Mouse (Mus musculus): Measurements from ENCODE around the gene Cmas. TPM values are rescaled to one million over a fixed set of nuclear protein-coding genes. Genes with fewer than 3 reads are reported as not detected.

The Cmas gene
- total and polyA plus RNA-seq, 3 experiments: 11.7 to 35.9 (median 35.0) TPM

- intact Hi-C loops (cut with DNase I): no loop called here
- no peak overlapping the region for H3K27ac ChIP-seq
- H3K9ac ChIP-seq (ENCODE audit: low read depth, low read length): no peak overlapping the region
- DNase-seq: no peak
- H3K36me3 ChIP-seq (ENCODE audit: control insufficient read depth, insufficient read depth, low read length): no peaks in the 10 kb centered on the region
- WGBS: 76% methylated on average over 15 of the region's 15 CpGs
- no peaks in the 10 kb centered on the region for H3K4me1 ChIP-seq (ENCODE audit: control insufficient read depth, insufficient read depth, low read length)
- TF ChIP-seq EP300 (IDR thresholded peaks at IDR 0.05; ENCODE audit: insufficient read depth, low read depth, low read length): no peak
- no peak for TF ChIP-seq CTCF (IDR thresholded peaks at IDR 0.05)
- TF ChIP-seq POLR2A (IDR thresholded peaks at IDR 0.05; ENCODE audit: insufficient read depth, low read depth, low read length): no peak
- H3K4me3 ChIP-seq: no peak overlapping the region
- H3K27me3 ChIP-seq (ENCODE audit: control insufficient read depth, insufficient read depth, low read length): no peaks in the 10 kb centered on the region
- no peaks in the 10 kb centered on the region for H3K79me2 ChIP-seq (replicated peaks; ENCODE audit: control insufficient read depth, insufficient read depth, low read length)
Measured at GRCm38 (mm10) chr6:142795655-142796441, 39.4 kb downstream of the Cmas start.

GRCm38 (mm10) chr6:142797996-142798395, 41.5 kb downstream of the Cmas start:
- DNase-seq: no peak
- H3K9ac ChIP-seq (ENCODE audit: low read depth, low read length): no peak overlapping the region
- intact Hi-C loops (cut with DNase I): no loop called here
- no peaks in the 10 kb centered on the region for H3K79me2 ChIP-seq (replicated peaks; ENCODE audit: control insufficient read depth, insufficient read depth, low read length)
- H3K4me1 ChIP-seq (ENCODE audit: control insufficient read depth, insufficient read depth, low read length): no peaks in the 10 kb centered on the region
- H3K36me3 ChIP-seq (ENCODE audit: control insufficient read depth, insufficient read depth, low read length): no peaks in the 10 kb centered on the region
- TF ChIP-seq CTCF (IDR thresholded peaks at IDR 0.05) (no peak), EP300 (IDR thresholded peaks at IDR 0.05; ENCODE audit: insufficient read depth, low read depth, low read length) (no peak)
- H3K27me3 ChIP-seq (ENCODE audit: control insufficient read depth, insufficient read depth, low read length): no peaks in the 10 kb centered on the region
- 74% methylated on average over 1 of the region's 1 CpGs for WGBS
- H3K27ac ChIP-seq: no peak overlapping the region
- H3K4me3 ChIP-seq: no peak overlapping the region

GRCm38 (mm10) chr6:142798837-142799236, 42.4 kb downstream of the Cmas start:
- TF ChIP-seq POLR2A (IDR thresholded peaks at IDR 0.05; ENCODE audit: insufficient read depth, low read depth, low read length): no peak
- TF ChIP-seq EP300 (IDR thresholded peaks at IDR 0.05; ENCODE audit: insufficient read depth, low read depth, low read length): no peak
- TF ChIP-seq CTCF (IDR thresholded peaks at IDR 0.05): no peak

GRCm38 (mm10) chr6:142799704-142800374, 43.4 kb downstream of the Cmas start:
- H3K4me3 ChIP-seq: no peak overlapping the region
- no peak overlapping the region for H3K9ac ChIP-seq (ENCODE audit: low read depth, low read length)
- no peaks in the 10 kb centered on the region for H3K79me2 ChIP-seq (replicated peaks; ENCODE audit: control insufficient read depth, insufficient read depth, low read length)
- no peak overlapping the region for H3K27ac ChIP-seq
- intact Hi-C loops (cut with DNase I): no loop called here
- H3K27me3 ChIP-seq (ENCODE audit: control insufficient read depth, insufficient read depth, low read length): no peaks in the 10 kb centered on the region
- H3K4me1 ChIP-seq (ENCODE audit: control insufficient read depth, insufficient read depth, low read length): no peaks in the 10 kb centered on the region
- 65% methylated on average over 7 of the region's 7 CpGs for WGBS
- no peaks in the 10 kb centered on the region for H3K36me3 ChIP-seq (ENCODE audit: control insufficient read depth, insufficient read depth, low read length)
- TF ChIP-seq EP300 (IDR thresholded peaks at IDR 0.05; ENCODE audit: insufficient read depth, low read depth, low read length) (no peak), POLR2A (IDR thresholded peaks at IDR 0.05; ENCODE audit: insufficient read depth, low read depth, low read length) (no peak), CTCF (IDR thresholded peaks at IDR 0.05) (no peak)
- DNase-seq: no peak

More at GRCm38 (mm10) chr6:142798837-142799236, 42.4 kb downstream of the Cmas start:
- DNase-seq: no peak
- no peak overlapping the region for H3K27ac ChIP-seq
- intact Hi-C loops (cut with DNase I): no loop called here
- H3K4me1 ChIP-seq (ENCODE audit: control insufficient read depth, insufficient read depth, low read length): no peaks in the 10 kb centered on the region
- WGBS: 90% methylated on average over 9 of the region's 9 CpGs
- no peaks in the 10 kb centered on the region for H3K27me3 ChIP-seq (ENCODE audit: control insufficient read depth, insufficient read depth, low read length)
- no peak overlapping the region for H3K4me3 ChIP-seq
- no peaks in the 10 kb centered on the region for H3K36me3 ChIP-seq (ENCODE audit: control insufficient read depth, insufficient read depth, low read length)
- no peak overlapping the region for H3K9ac ChIP-seq (ENCODE audit: low read depth, low read length)
- H3K79me2 ChIP-seq (replicated peaks; ENCODE audit: control insufficient read depth, insufficient read depth, low read length): no peaks in the 10 kb centered on the region

- no peak for TF ChIP-seq EP300 (IDR thresholded peaks at IDR 0.05; ENCODE audit: insufficient read depth, low read depth, low read length)
- no peak for TF ChIP-seq CTCF (IDR thresholded peaks at IDR 0.05)
- TF ChIP-seq POLR2A (IDR thresholded peaks at IDR 0.05; ENCODE audit: insufficient read depth, low read depth, low read length): no peak
- 77% methylated on average over 5 of the region's 5 CpGs for WGBS
- Histone ChIP-seq H3K27me3 (ENCODE audit: control insufficient read depth, insufficient read depth, low read length) (no peaks in the 10 kb centered on the region), H3K4me3 (no peak overlapping the region), H3K79me2 (replicated peaks; ENCODE audit: control insufficient read depth, insufficient read depth, low read length) (no peaks in the 10 kb centered on the region), H3K27ac (no peak overlapping the region), H3K9ac (ENCODE audit: low read depth, low read length) (no peak overlapping the region), H3K4me1 (ENCODE audit: control insufficient read depth, insufficient read depth, low read length) (no peaks in the 10 kb centered on the region), H3K36me3 (ENCODE audit: control insufficient read depth, insufficient read depth, low read length) (no peaks in the 10 kb centered on the region)
- DNase-seq: no peak
- intact Hi-C loops (cut with DNase I): no loop called here
Measured at GRCm38 (mm10) chr6:142801687-142802086, 45.2 kb downstream of the Cmas start.

Measured in heart, adult 2 months (tissue).